Mouse (Mus musculus): ENCODE measurements around the gene Tmem163. TPM values are rescaled to one million over a fixed set of nuclear protein-coding genes. Genes with fewer than 3 reads are reported as not detected.

Gene Tmem163
- total RNA-seq, 2 experiments from 2014 or later = not detected

DNA sequence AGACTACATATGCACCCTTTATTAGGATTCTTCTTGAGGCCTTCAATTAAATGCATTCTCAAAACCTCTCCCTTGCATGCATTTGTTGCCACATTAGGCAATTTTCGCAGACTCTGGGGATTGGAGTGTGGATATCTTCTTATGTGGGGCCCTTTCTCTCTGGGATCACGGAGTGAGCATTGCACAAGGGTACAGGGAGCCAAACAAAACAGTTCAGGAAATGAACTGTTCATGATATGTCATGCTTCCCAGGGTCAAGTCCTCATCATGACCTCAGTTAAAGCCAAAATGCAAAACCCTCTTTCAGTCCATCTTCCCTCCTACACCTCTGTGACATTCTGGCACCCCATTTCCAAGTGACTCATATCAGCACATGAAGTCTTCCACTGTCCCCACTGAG is 27.8 kb downstream of the Tmem163 start:
- DNase-seq (ENCODE audit: low spot score) = no peak

DNA sequence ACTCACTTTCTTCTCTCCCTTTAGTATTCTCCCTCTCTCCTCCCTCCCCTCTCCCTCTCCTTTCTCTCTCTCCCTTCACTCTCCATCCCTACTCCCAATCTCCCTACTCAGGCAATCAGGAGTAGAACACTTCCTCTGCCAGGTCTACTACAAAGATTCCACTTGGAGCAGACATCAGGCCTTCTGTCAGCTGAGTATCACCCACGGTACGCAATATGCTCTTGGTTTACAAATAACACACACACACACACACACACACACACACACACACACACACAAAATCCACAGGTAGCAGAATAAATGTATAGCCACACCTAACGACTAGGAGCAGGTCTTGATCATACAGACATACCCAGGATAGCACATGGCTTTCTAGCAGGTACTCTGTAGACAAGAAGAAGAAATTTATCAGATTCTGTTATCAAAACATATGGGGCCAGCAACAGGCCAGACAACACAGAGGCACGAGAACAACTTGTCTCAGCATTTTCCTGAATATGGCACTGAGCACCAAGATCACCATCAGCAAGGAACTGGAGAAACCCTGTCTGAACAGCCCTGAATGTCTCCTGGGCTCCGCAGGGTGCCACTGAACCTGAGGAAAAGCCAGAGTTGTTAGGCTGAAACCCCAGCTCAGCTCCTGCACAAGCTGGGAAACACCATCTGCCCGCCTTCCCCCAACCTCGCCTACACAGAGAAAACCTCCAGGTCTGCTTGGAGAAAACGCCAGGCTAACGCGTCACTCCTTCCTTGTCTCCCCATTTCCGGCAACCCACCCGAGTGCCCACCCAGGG is 36.2 kb downstream of the Tmem163 start:
- DNase-seq (ENCODE audit: low spot score) = no peak

DNA sequence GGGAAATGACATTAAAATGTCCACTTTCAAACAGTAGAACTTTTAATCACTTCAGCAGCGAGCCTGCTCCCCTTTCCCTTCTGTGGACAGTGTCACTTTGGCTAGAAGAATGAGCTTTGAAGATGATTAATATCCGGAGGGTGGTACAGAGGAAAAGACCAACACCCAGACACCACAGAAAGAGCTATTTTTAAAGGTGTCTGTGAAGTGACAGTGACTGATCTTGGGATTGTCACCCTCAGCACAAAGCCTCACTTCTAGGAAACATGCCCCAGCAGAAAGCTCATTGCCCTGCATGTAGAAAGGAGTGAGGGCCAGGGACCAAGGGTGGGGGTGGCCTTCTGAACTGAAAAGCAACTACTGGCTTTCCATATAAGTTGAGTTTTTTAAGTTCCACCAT is 41.4 kb downstream of the Tmem163 start:
- no peak for DNase-seq (ENCODE audit: low spot score)

DNA sequence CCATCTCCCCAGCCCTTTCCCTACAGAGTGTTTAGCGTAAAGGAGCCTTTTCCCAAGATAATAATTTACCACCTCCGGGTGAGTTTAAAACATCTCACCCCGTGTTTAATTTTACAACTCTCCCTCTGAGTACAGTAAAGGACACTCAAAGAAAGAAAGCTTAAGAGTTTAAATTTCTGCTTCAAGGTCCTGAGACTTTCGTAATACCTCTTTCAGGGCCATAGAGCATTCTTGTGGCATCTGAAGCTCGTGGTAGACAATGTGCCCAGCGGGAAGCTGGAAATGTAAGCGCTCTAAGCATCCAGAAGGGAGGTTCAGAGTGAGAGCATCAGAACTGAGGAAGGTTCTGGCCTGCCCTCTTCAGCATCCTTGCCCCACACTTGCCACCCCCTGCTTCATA is 52.2 kb downstream of the Tmem163 start:
- DNase-seq (ENCODE audit: low spot score) = no peak

DNA sequence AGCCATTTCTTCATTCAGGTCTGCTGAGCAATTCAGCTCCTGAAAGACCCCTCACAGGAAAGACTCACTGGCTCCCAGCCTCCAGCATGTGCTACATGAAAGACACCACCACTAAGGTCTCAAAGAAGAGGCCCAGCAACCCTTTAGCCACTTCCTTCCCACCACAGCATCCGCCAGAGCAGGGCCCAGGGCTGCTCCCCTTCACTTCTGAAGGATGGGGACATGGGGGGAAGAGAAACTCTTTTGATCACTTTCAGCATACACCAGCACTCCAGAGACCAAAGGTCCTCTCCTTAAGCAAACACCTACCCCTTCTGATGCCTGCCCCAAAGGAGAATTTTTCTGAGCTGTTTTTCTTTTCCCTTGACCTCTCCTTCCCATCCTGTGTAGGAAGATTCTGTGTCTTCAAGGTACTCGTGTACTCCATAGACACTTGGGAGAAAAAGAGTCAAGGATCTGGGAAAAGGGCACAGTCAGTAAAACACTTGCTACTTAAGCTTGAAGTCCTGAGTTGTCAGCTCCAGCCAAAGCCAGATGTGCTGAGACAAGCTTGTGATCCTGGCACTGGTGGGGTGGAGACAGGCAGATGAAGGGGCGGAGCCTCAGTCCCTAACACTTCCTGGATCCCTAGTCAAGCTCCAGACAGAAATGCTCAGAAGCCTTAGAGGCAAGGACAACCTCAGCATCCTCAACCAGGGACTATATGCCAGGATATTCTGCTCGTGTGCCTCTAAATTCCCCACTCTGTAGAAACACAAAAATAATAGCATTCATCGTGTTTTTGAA is 53.6 kb downstream of the Tmem163 start:
- DNase-seq (ENCODE audit: low spot score) = no peak

DNA sequence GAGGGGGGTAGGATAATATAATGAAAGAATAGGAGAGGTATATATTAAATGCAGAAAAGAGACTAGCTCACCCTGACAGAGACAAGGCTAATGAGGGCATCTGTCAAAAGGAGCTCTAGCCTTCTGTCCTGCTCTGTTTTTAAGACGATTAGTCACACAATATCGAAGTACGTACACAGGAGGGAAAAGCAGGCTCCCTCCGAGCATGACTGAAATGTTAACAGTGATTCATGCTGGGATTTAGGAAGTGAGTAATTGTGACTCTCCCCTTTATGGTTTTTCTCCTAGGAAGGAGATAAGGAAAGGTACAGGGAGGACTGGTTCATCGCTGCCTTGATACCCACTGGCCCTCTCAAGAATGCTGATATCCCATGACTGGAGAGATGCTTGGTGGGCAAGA is 57.0 kb downstream of the Tmem163 start:
- DNase-seq (ENCODE audit: low spot score) = no peak

DNA sequence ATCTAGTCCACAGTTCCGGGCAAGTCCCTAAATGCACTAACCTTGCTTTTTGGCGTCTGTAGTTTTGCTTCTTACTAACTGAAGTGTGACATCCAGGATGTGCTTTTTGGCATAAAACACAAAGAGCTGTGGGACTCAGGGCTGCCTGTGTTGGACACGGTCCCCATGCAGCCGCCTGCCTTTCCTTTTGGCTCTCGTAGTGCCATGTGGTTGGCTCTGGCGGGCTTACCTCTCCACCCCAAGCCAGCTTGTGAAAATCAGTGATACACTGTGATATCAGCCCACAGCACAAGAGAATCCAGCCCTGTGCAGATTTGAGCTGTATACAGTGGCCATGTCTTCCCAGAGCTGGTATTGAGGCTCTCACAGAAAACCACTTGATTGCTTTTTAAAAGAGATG is 60.3 kb downstream of the Tmem163 start:
- no peak for DNase-seq (ENCODE audit: low spot score)

DNA sequence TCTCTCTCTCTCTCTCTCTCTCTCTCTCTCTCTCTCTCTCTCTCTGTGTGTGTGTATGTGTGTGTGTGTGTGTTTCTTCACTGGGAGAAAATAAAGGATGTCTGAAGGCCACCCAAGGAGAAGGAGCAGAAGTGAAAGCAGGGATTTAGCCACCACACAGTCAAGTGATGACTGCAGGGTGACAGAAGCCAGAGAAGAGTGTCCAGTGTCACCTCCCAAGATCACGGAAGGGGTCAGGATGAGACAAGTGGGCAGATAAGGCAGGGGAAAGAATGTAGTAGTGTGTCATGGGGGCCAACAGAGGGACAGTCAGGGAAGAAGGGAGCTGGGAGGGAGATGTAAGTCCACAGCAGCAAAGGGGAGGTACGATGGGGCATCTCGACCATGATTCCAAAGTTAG is 69.0 kb downstream of the Tmem163 start:
- DNase-seq (ENCODE audit: low spot score) = no peak

DNA sequence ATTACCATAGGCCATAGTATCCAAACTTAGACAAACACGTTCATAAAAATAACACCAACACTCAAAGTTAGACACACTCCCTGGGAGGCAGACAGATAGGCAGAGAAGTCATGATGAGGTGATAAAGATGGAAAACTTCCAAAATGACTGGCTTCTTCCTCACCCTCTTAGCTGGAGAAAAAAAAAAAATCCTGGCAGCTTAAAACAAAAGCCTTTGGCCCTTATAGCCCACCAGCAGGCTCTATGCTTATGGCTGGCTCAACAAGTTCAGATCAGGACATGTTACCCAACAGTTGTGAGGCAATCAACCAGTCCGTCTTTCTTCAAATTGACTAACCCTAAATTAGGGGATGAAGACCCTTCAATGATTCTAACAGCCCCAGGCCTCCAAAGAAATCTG is 69.5 kb downstream of the Tmem163 start:
- DNase-seq (ENCODE audit: low spot score) = no peak

DNA sequence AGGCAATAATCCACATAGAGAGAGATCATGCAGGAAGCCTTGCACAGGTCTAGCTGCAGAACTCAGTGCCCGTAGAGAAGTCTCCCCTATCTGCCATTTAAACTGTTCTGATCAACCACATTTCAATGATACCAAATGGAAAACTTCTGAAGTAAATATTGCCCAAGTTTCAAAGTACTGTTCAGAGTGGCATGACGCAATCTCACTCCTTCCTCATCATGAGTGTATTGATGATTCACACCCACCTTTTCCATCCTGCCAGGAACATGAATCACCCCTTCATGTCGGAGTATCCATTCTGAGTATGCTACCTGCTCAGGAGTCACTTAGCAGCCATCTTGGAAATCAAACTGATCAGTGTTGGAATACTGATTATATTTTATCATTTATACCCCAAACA is 71.0 kb downstream of the Tmem163 start:
- DNase-seq (ENCODE audit: low spot score) = no peak

DNA sequence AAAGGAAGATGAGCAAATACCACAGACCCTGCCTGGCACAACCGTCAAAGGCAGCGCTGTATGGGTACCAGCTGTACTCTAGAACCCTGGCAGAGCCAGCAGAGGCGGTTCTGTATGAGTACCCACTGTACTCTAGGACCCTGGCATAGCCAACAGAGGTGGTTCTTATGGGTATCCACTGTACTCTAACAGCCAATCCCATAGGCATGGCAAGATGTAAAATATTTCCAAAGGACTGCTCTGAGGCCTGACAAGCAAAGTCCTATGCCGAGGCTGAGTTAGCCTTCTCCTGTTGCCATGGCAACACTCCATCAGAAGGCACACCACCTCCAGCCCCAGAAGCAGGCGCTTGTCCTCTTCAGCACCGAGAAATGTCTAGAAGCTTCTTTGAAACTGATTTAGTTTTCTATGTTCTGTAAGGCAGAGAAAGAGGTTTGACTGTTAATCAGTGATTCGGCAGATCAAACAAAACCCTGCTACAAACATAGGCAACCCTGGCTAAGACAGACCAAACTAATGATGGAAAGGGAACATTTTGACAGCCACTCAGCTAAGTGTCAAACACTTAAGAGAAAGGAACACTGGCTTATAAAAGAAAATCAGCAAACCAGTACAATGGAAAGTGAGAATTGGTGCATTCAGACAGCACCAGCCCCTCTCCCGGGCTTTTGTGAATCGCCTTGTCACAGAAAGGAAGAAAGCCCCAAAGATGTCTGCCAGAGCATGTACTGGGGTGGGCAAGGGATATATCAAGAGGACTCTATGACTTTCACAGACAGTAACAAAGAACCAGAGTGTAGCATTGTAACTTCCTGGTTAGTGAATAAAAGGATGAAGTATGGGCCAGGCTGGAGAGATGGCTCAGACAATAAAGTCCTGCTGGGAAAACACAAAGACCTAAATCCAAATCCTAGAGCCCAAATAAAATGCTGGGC is 75.4 kb downstream of the Tmem163 start:
- DNase-seq (ENCODE audit: low spot score) = no peak

DNA sequence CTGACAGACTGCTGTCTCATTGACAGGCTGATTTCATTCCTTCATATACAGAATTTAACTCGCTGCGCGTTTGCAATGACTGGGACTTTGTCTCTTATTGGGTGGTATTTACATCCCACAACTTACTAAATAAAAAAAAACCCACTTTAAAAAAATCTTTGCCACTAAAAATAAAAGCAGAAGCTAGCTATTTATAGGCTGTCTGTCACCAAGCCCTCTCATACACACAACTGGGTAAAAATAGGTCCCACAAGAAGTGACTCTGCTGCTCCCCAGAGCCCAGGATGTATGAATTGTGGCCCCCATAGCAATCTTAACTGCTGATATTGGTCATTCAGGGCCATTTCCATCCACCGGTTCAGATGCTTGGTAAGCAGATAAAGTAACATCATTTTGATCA is 83.2 kb downstream of the Tmem163 start:
- no peak for DNase-seq (ENCODE audit: low spot score)

DNA sequence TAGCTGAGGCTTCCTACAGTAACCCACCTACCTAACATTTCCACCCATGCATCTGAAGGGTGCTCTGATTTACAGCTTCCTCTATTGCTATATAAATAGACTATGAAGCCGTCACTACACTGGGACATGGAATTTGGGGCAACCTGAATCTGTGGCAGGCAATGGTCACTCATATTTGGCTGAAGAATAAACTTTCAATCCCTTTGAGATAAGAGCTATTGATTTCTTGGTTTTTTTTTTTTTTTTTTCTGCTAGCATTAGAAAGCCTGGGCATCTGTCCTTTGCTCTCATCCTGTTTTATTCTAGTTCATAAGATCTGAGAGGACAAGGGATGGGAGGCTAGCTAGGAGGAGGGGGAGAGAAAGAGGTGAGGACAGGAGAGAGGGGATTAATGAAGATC is 83.6 kb downstream of the Tmem163 start:
- DNase-seq (ENCODE audit: low spot score) = no peak

DNA sequence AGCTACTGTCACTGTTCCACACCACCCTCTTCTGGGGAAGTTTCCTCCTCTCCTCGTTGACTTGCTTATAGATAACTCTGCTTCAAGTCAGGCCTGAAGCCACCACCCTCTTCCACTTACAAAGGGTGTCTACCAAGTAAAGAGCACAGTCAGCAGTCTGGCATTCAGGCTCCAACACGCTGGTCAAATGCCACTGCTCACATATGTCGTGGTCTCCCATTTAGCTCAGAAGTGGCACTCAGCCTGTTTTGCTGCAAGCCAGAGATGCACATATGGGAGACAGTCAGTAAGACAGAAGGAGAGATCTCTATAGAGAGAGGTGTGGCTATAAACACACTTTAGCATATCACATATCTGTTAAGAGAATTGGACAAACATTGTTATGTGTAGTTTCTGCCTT is 89.8 kb downstream of the Tmem163 start:
- DNase-seq (ENCODE audit: low spot score) = no peak

DNA sequence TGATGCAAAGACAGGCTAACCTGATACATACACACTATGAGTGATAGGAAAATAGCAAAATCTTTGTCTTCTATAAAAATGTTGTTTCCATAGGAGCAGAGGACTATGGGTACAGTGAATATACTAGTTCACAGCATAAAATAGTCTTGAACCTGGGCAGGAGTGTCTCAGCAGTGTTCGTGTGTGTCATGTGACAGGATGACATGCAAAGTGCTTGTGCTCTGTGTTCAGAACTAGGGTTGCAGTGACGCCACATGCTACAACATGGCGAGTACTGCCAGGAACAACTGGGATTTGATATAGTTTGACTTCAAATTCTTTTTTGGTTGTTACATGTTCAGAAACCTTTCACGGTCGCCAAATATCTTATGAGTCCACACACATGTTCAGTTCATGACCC is 92.3 kb downstream of the Tmem163 start:
- no peak for DNase-seq (ENCODE audit: low spot score)

DNA sequence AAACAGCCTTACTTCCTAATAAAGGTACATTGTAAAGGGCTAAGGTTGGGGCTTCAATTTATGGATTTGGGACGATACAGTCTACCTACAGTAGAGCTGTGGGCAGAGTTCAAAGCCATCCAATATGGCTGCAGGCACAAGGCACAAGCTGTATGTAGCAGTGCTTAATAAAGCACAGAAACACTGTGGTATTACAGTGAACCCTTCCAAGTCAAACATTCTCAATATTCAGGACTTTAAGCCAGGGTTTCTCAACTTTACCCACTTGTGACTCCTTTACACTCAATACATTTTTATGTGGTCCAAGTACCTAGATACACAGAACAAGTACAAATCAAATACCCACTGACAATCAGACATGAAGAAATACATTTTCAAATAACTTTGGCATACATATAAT is 93.2 kb downstream of the Tmem163 start:
- no peak for DNase-seq (ENCODE audit: low spot score)

DNA sequence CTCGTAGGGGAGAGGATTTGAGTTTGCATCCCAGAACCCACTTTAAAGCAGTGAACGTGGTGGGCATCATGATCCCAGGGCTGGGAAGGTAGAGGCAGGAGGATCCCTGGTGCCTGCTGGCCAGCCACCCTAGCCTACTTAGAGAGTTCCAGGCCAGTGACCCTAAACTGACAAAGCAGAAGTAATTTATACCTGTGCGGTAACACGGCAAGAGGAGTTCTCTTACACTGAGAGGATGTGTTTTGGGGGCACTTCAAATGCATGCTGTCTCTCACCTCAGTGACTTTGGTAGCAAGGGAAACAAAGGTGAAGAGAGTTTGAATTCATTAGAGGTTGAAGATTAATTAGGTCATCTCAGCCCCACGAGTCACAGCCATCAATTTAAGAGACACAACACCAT is 101.4 kb downstream of the Tmem163 start:
- DNase-seq (ENCODE audit: low spot score) = no peak

DNA sequence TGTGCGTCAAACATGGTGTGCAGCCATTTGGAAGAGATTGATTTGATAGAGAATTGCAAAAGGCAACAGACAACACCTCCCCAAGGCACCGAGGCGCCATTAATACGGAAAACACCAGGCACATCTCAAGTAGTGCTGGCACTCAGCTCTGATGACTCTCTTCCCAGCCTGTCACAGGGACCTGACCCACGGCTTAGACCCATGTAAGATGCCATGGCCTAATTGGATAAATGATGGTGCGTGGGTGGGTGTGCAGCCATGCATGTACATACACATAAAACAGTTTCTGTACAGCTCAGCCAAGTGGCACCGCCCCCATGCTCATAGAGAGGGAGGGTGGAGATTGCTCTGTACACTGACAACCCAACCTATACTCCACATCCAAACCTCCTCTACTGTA is 102.3 kb downstream of the Tmem163 start:
- no peak for DNase-seq (ENCODE audit: low spot score)

DNA sequence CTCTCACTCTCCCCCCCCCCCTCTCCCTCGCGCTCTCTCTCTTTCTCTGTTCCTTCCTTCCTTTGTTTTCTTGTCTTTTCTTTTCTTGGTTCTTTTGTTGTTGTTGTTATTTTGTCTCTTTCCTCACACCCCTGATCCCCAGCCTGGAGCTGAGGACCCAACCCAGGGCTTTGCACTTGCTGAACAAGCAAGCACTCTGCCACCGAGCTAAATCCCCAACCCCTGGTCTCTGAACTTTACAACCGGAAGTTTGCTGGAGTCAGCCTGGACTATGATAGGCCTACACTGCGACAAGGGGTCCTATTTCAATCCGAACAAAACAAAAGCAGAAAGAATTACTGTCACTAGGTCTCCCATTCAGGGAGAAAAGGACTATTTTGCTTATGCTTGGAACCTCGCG is 102.8 kb downstream of the Tmem163 start:
- no peak for DNase-seq (ENCODE audit: low spot score)

DNA sequence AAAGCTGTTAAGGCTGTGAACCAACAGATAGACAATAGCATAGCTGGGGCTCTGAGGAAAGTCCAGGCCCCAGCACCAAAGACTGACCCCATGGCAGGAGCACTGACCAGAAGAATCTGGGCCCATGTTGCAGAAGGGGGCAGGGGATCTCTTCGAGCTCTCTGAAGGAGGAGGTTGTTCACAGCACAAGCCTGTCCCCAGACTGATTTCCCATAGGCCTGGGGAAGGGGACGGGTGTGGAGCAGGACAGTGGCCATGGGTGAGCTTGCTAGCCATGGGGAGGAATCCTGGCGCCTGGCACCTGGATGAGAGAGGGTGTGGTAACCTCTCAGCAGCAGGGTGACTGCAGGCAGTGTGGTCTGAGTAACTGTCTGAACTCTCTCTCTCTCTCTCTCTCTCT is 103.2 kb downstream of the Tmem163 start:
- no peak for DNase-seq (ENCODE audit: low spot score)

DNA sequence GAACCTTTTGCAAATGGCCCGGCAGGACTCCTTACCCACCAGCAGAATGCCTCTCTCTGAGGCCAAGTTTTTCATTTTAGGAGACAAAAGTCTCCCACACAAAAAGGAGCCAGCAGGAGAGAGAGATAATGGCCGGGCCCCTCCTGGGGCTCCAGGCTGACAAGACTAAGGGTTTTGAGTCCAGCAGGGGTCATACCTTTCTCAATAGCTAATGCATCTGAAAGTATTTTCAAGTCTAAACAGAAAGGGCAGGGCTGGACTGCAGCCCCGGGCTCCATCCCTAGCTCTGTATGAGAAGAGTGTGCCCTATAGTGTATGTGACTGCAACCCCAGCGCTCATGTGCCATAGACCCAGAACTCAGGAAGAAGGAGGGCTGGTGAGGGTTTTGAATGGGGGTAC is 103.7 kb downstream of the Tmem163 start:
- DNase-seq (ENCODE audit: low spot score) = no peak

DNA sequence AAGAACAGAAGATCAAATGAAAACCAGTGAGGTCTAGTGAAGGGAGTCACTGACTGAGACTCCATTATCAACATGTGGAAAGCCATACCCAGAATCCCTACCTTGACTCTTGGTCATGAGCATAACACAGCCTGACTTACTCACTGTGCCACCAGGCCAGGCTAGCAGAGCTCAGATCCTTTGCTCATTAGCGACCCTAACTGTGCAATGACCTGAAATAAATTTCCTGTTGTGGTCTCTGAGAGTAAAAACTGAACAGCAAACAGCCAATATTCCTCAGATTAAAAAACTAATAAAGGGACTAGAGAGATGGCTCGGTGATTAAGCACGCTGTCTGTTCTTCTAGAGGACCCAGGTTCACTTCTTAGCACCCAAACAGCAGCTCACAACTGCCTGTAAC is 106.2 kb downstream of the Tmem163 start:
- no peak for DNase-seq (ENCODE audit: low spot score)
